Mouse (Mus musculus): ENCODE results near the gene Gm20695. TPM values are rescaled to one million over a fixed set of nuclear protein-coding genes. Genes with fewer than 3 reads are reported as not detected.

The Gm20695 gene
- polyA plus RNA-seq, 1 experiment from 2014 or later = 4.4 TPM

- 92% methylated on average over 4 of the region's 4 CpGs for WGBS
- no peak overlapping the region for H3K27ac ChIP-seq (replicated peaks; ENCODE audit: low read depth, low read length)
- no peaks in the 10 kb centered on the region for H3K9me3 ChIP-seq (replicated peaks; ENCODE audit: control insufficient read depth, low read length)
- no peaks in the 10 kb centered on the region for H3K36me3 ChIP-seq (replicated peaks; ENCODE audit: control insufficient read depth, insufficient read depth, low read depth, low read length)
- no peak overlapping the region for H3K9ac ChIP-seq (replicated peaks; ENCODE audit: low read length)
- H3K4me2 ChIP-seq (ENCODE audit: low read depth, low read length) = no peak overlapping the region
- H3K4me3 ChIP-seq (ENCODE audit: low read depth, low read length) = no peak overlapping the region
- ATAC-seq (replicated peaks; ENCODE audit: insufficient number of reproducible peaks, low FRiP score, low TSS enrichment, low read depth) (no peak), DNase-seq (ENCODE audit: low spot score) (no peak)
- H3K4me1 ChIP-seq (ENCODE audit: control insufficient read depth, insufficient read depth, low read length) = no peaks in the 10 kb centered on the region
- H3K27me3 ChIP-seq (ENCODE audit: control insufficient read depth, insufficient read depth, low read length) = no peaks in the 10 kb centered on the region
These were observed 8.1 kb upstream of the Gm20695 start for GRCm38 (mm10) chr16:3876346-3876745.

- ATAC-seq (replicated peaks; ENCODE audit: insufficient number of reproducible peaks, low FRiP score, low TSS enrichment, low read depth) (peak; percentile 7; the same call in 1 of the 2 replicates), DNase-seq (ENCODE audit: low spot score) (peak; percentile 3)
- Histone ChIP-seq H3K9ac (replicated peaks; ENCODE audit: low read length) (peak overlapping the region; percentile 84), H3K27me3 (ENCODE audit: control insufficient read depth, insufficient read depth, low read length) (no peaks in the 10 kb centered on the region), H3K9me3 (replicated peaks; ENCODE audit: control insufficient read depth, low read length) (no peaks in the 10 kb centered on the region), H3K4me2 (ENCODE audit: low read depth, low read length) (peak overlapping the region; percentile 53), H3K4me1 (ENCODE audit: control insufficient read depth, insufficient read depth, low read length) (no peaks in the 10 kb centered on the region; the same call in 1 of the 2 replicates), H3K27ac (replicated peaks; ENCODE audit: low read depth, low read length) (no peak overlapping the region), H3K4me3 (ENCODE audit: low read depth, low read length) (peak overlapping the region; percentile 89), H3K36me3 (replicated peaks; ENCODE audit: control insufficient read depth, insufficient read depth, low read depth, low read length) (no peaks in the 10 kb centered on the region)
- 5% methylated on average over 10 of the region's 10 CpGs for WGBS
These were observed 720 bp downstream of the Gm20695 start for GRCm38 (mm10) chr16:3885065-3885670.

- DNase-seq (ENCODE audit: low spot score) = no peak
- no peaks in the 10 kb centered on the region for H3K27me3 ChIP-seq (ENCODE audit: control insufficient read depth, insufficient read depth, low read length)
- no peak for ATAC-seq (replicated peaks; ENCODE audit: insufficient number of reproducible peaks, low FRiP score, low TSS enrichment, low read depth)
- H3K4me2 ChIP-seq (ENCODE audit: low read depth, low read length) = no peak overlapping the region
- no peak overlapping the region for H3K9ac ChIP-seq (replicated peaks; ENCODE audit: low read length)
- H3K4me3 ChIP-seq (ENCODE audit: low read depth, low read length) = no peak overlapping the region
- H3K9me3 ChIP-seq (replicated peaks; ENCODE audit: control insufficient read depth, low read length) = no peaks in the 10 kb centered on the region
- 93% methylated on average over 14 of the region's 14 CpGs for WGBS
- H3K4me1 ChIP-seq (ENCODE audit: control insufficient read depth, insufficient read depth, low read length) = no peaks in the 10 kb centered on the region
- no peak overlapping the region for H3K27ac ChIP-seq (replicated peaks; ENCODE audit: low read depth, low read length)
- H3K36me3 ChIP-seq (replicated peaks; ENCODE audit: control insufficient read depth, insufficient read depth, low read depth, low read length) = no peaks in the 10 kb centered on the region
These were observed 7.3 kb downstream of the Gm20695 start for GRCm38 (mm10) chr16:3891621-3892295.

- 80% methylated on average over 3 of the region's 3 CpGs for whole genome bisulfite sequencing
- no peak for DNase-seq (ENCODE audit: low spot score)
- ATAC-seq (replicated peaks; ENCODE audit: insufficient number of reproducible peaks, low FRiP score, low TSS enrichment, low read depth) = no peak
- H3K27me3 ChIP-seq (ENCODE audit: control insufficient read depth, insufficient read depth, low read length) = no peaks in the 10 kb centered on the region
- no peak overlapping the region for H3K4me3 ChIP-seq (ENCODE audit: low read depth, low read length)
- H3K4me1 ChIP-seq (ENCODE audit: control insufficient read depth, insufficient read depth, low read length) = no peaks in the 10 kb centered on the region
- H3K27ac ChIP-seq (replicated peaks; ENCODE audit: low read depth, low read length) = no peak overlapping the region
- H3K4me2 ChIP-seq (ENCODE audit: low read depth, low read length) = no peak overlapping the region
- no peaks in the 10 kb centered on the region for H3K9me3 ChIP-seq (replicated peaks; ENCODE audit: control insufficient read depth, low read length)
- H3K9ac ChIP-seq (replicated peaks; ENCODE audit: low read length) = no peak overlapping the region
- H3K36me3 ChIP-seq (replicated peaks; ENCODE audit: control insufficient read depth, insufficient read depth, low read depth, low read length) = no peaks in the 10 kb centered on the region
These were observed 9.3 kb downstream of the Gm20695 start for GRCm38 (mm10) chr16:3893739-3894138.

- WGBS = 52% methylated on average over 9 of the region's 9 CpGs
- no peak for DNase-seq (ENCODE audit: low spot score)
- no peak overlapping the region for H3K9ac ChIP-seq (replicated peaks; ENCODE audit: low read length)
- H3K4me2 ChIP-seq (ENCODE audit: low read depth, low read length) = no peak overlapping the region
- no peaks in the 10 kb centered on the region for H3K4me1 ChIP-seq (ENCODE audit: control insufficient read depth, insufficient read depth, low read length)
- no peak overlapping the region for H3K27ac ChIP-seq (replicated peaks; ENCODE audit: low read depth, low read length)
- no peak for ATAC-seq (replicated peaks; ENCODE audit: insufficient number of reproducible peaks, low FRiP score, low TSS enrichment, low read depth)
- no peaks in the 10 kb centered on the region for H3K27me3 ChIP-seq (ENCODE audit: control insufficient read depth, insufficient read depth, low read length)
- H3K36me3 ChIP-seq (replicated peaks; ENCODE audit: control insufficient read depth, insufficient read depth, low read depth, low read length) = peaks cover 4% of the 10 kb centered on the region
- no peak overlapping the region for H3K4me3 ChIP-seq (ENCODE audit: low read depth, low read length)
- H3K9me3 ChIP-seq (replicated peaks; ENCODE audit: control insufficient read depth, low read length) = no peaks in the 10 kb centered on the region
These were observed 10.8 kb downstream of the Gm20695 start for GRCm38 (mm10) chr16:3895173-3895792.

GRCm38 (mm10) chr16:3896046-3896445, 11.6 kb downstream of the Gm20695 start:
- Histone ChIP-seq H3K27me3 (ENCODE audit: control insufficient read depth, insufficient read depth, low read length) (no peaks in the 10 kb centered on the region), H3K36me3 (replicated peaks; ENCODE audit: control insufficient read depth, insufficient read depth, low read depth, low read length) (peaks cover 6% of the 10 kb centered on the region), H3K27ac (replicated peaks; ENCODE audit: low read depth, low read length) (no peak overlapping the region), H3K9me3 (replicated peaks; ENCODE audit: control insufficient read depth, low read length) (no peaks in the 10 kb centered on the region), H3K4me2 (ENCODE audit: low read depth, low read length) (no peak overlapping the region), H3K9ac (replicated peaks; ENCODE audit: low read length) (no peak overlapping the region), H3K4me1 (ENCODE audit: control insufficient read depth, insufficient read depth, low read length) (no peaks in the 10 kb centered on the region), H3K4me3 (ENCODE audit: low read depth, low read length) (no peak overlapping the region)
- WGBS = 87% methylated on average over 6 of the region's 6 CpGs
- no peak for DNase-seq (ENCODE audit: low spot score)
- no peak for ATAC-seq (replicated peaks; ENCODE audit: insufficient number of reproducible peaks, low FRiP score, low TSS enrichment, low read depth)

- Histone ChIP-seq H3K27ac (replicated peaks; ENCODE audit: low read depth, low read length) (no peak overlapping the region), H3K4me1 (ENCODE audit: control insufficient read depth, insufficient read depth, low read length) (no peaks in the 10 kb centered on the region), H3K27me3 (ENCODE audit: control insufficient read depth, insufficient read depth, low read length) (no peaks in the 10 kb centered on the region), H3K4me3 (ENCODE audit: low read depth, low read length) (no peak overlapping the region), H3K9me3 (replicated peaks; ENCODE audit: control insufficient read depth, low read length) (no peaks in the 10 kb centered on the region), H3K36me3 (replicated peaks; ENCODE audit: control insufficient read depth, insufficient read depth, low read depth, low read length) (peaks cover 6% of the 10 kb centered on the region), H3K9ac (replicated peaks; ENCODE audit: low read length) (no peak overlapping the region), H3K4me2 (ENCODE audit: low read depth, low read length) (no peak overlapping the region)
- DNase-seq (ENCODE audit: low spot score) (no peak), ATAC-seq (replicated peaks; ENCODE audit: insufficient number of reproducible peaks, low FRiP score, low TSS enrichment, low read depth) (no peak)
- WGBS = 87% methylated on average over 1 of the region's 1 CpGs
These were observed 12.1 kb downstream of the Gm20695 start for GRCm38 (mm10) chr16:3896553-3896952.

- Histone ChIP-seq H3K27ac (replicated peaks; ENCODE audit: low read depth, low read length) (no peak overlapping the region), H3K27me3 (ENCODE audit: control insufficient read depth, insufficient read depth, low read length) (no peaks in the 10 kb centered on the region), H3K4me3 (ENCODE audit: low read depth, low read length) (no peak overlapping the region), H3K9ac (replicated peaks; ENCODE audit: low read length) (no peak overlapping the region), H3K9me3 (replicated peaks; ENCODE audit: control insufficient read depth, low read length) (no peaks in the 10 kb centered on the region), H3K4me1 (ENCODE audit: control insufficient read depth, insufficient read depth, low read length) (no peaks in the 10 kb centered on the region; the same call in 1 of the 2 replicates), H3K36me3 (replicated peaks; ENCODE audit: control insufficient read depth, insufficient read depth, low read depth, low read length) (no peaks in the 10 kb centered on the region; the same call in 1 of the 2 replicates), H3K4me2 (ENCODE audit: low read depth, low read length) (no peak overlapping the region)
- WGBS = 80% methylated on average over 2 of the region's 2 CpGs
- DNase-seq (ENCODE audit: low spot score) = no peak
- no peak for ATAC-seq (replicated peaks; ENCODE audit: insufficient number of reproducible peaks, low FRiP score, low TSS enrichment, low read depth)
These were observed 23.0 kb downstream of the Gm20695 start for GRCm38 (mm10) chr16:3907471-3907870.

All from embryonic facial prominence, embryonic 11.5 days (tissue).